Mouse (Mus musculus): ENCODE data around the gene Mecr. TPM values are rescaled to one million over a fixed set of nuclear protein-coding genes. Genes with fewer than 3 reads are reported as not detected.

Gene Mecr
- polyA plus RNA-seq, 1 experiment, result 17.9 TPM

DNA sequence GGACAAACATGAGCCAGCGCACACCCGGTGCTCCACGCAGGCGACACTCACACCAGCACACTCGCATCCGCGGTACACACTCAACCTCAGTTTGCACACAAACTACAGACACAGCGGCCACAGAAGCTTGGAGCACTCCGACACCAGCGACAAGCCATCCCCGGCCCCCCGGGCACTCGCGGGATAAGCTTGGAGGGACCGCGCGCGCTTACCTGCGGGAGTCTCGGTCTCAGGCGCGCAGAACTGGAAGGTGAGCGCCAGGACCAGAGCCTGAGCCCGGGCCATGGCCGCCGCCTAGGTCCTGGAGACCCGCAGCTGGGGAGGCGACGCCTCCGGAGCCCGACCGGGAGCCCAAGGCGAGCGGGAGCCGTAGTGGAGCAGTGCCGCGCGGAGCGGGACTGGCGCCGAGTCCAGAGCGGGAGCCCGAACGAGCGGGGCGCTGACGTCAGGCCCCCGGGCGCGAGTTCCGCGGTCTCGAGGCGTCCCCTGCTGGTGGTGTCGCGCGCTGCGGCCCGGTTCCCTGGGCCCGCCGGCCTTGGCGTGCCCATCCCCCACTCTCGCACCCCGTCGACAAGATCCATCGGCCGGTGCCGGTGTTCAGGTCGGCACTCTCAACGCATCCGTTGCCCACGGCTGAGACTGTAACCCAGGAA, 5.3 kb upstream of the Mecr start, which contains the start of gene Ptpru:
Gene Ptpru, minus strand, starts transcription at position 417 of the 653 bp plus-strand sequence.
- H3K4me1 ChIP-seq (ENCODE audit: control insufficient read depth, insufficient read depth, low read length), result peaks cover 3% of the 10 kb centered on the region
- H3K27ac ChIP-seq (ENCODE audit: insufficient read depth, low read length), result no peak within 1 kb of the TSS
- no peaks in the 10 kb centered on the region for H3K27me3 ChIP-seq (ENCODE audit: control insufficient read depth, insufficient read depth, low read length, poor library complexity, severe bottlenecking)

DNA sequence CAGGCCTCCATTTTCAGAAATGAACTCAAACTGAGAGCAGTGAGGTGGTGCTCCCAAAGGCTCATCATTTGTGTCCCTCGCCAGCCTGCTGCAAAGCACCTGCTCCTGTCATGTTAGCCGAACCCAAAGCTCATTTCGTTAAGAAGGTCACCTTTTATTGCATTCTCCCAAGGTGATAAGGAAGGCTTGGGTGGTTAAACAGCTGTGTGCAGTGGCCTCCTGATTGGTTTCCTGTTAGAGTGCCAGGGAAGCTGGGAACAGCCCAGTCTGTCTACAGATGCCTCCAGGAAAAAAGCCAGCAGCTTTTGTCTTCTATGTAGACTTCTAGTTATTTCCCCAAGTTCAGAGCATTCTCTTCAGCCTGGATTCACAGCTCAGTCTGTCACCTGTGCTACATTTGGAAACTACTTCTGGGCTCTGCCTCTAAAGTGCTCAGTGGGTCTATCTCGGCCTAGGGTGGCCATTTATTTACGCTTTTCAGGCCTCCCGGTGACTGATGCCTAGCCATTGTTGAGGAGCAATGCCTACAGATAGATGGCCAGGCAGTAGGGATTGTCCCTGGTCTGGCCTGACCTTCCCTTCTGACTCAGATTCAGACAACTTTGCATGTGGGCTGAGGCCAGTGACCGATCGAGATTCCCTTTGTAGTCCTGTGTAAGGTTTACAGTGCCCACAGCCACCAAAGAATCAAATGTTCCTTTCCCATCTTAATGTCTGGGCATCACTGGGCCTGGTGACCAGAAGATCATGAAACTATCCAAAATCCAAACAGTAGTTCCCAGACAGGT, 2.9 kb downstream of the Mecr start:
- Histone ChIP-seq H3K27me3 (ENCODE audit: control insufficient read depth, insufficient read depth, low read length, poor library complexity, severe bottlenecking) (no peaks in the 10 kb centered on the region), H3K4me1 (ENCODE audit: control insufficient read depth, insufficient read depth, low read length) (no peaks in the 10 kb centered on the region), H3K9me3 (replicated peaks; ENCODE audit: control insufficient read depth, insufficient read depth, low read length, poor library complexity, severe bottlenecking) (no peaks in the 10 kb centered on the region), H3K4me3 (ENCODE audit: low read depth, low read length) (no peak overlapping the region), H3K36me3 (ENCODE audit: control insufficient read depth, insufficient read depth, low read length, poor library complexity, severe bottlenecking) (0 out of 2 replicates have a peak, but pooled peaks cover 2% of the 10 kb centered on the region), H3K27ac (ENCODE audit: insufficient read depth, low read length) (no peak overlapping the region), H3K9ac (ENCODE audit: low read depth, poor library complexity, severe bottlenecking) (no peak overlapping the region)
- TF ChIP-seq EP300 (IDR thresholded peaks at IDR 0.05; ENCODE audit: insufficient read depth, low read depth, low read length) (no peak), CTCF (IDR thresholded peaks at IDR 0.05; ENCODE audit: low read depth, low read length) (no peak), POLR2A (IDR thresholded peaks at IDR 0.05; ENCODE audit: insufficient read depth, low read length) (no peak)

More for the DNA sequence above, 5.3 kb upstream of the Mecr start, which contains the start of gene Ptpru:
- no peaks in the 10 kb centered on the region for H3K36me3 ChIP-seq (ENCODE audit: control insufficient read depth, insufficient read depth, low read length, poor library complexity, severe bottlenecking)
- peak within 1 kb of the TSS; percentile 62 for H3K9ac ChIP-seq (ENCODE audit: low read depth, poor library complexity, severe bottlenecking)
- TF ChIP-seq EP300 (IDR thresholded peaks at IDR 0.05; ENCODE audit: insufficient read depth, low read depth, low read length) (peak; percentile 59; the same call in 1 of the 2 replicates), CTCF (IDR thresholded peaks at IDR 0.05; ENCODE audit: low read depth, low read length) (peak; percentile 76), POLR2A (IDR thresholded peaks at IDR 0.05; ENCODE audit: insufficient read depth, low read length) (no peak)
- peak within 1 kb of the TSS; percentile 59 for H3K4me3 ChIP-seq (ENCODE audit: low read depth, low read length)
- no peaks in the 10 kb centered on the region for H3K9me3 ChIP-seq (replicated peaks; ENCODE audit: control insufficient read depth, insufficient read depth, low read length, poor library complexity, severe bottlenecking)

DNA sequence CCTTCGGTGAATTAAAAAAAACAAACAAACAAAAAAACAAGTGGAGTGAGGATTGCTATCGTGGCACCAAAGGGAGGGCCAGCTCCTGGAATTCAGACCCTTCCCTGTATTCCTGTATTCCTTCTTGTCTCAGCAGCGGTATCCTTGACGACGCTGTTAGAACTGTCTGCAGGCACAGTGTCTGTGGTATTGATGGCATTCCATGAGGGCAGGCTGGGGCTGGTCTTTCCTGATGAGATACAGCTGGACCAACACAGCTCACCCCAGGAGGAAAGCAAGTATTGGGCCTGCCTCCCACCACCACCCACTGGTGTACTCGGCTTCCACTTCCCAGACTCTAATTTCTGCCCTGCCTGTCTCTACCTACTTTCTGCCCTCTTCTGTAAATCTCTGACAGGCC, 4.8 kb downstream of the Mecr start:
- no peak overlapping the region for H3K27ac ChIP-seq (ENCODE audit: insufficient read depth, low read length)
- no peaks in the 10 kb centered on the region for H3K4me1 ChIP-seq (ENCODE audit: control insufficient read depth, insufficient read depth, low read length)
- H3K27me3 ChIP-seq (ENCODE audit: control insufficient read depth, insufficient read depth, low read length, poor library complexity, severe bottlenecking), result no peaks in the 10 kb centered on the region
- no peak for TF ChIP-seq CTCF (IDR thresholded peaks at IDR 0.05; ENCODE audit: low read depth, low read length)
- TF ChIP-seq EP300 (IDR thresholded peaks at IDR 0.05; ENCODE audit: insufficient read depth, low read depth, low read length), result no peak
- no peak for TF ChIP-seq POLR2A (IDR thresholded peaks at IDR 0.05; ENCODE audit: insufficient read depth, low read length)
- H3K9me3 ChIP-seq (replicated peaks; ENCODE audit: control insufficient read depth, insufficient read depth, low read length, poor library complexity, severe bottlenecking), result no peaks in the 10 kb centered on the region
- no peak overlapping the region for H3K4me3 ChIP-seq (ENCODE audit: low read depth, low read length)
- 0 out of 2 replicates have a peak, but pooled peaks cover 2% of the 10 kb centered on the region for H3K36me3 ChIP-seq (ENCODE audit: control insufficient read depth, insufficient read depth, low read length, poor library complexity, severe bottlenecking)
- no peak overlapping the region for H3K9ac ChIP-seq (ENCODE audit: low read depth, poor library complexity, severe bottlenecking)

DNA sequence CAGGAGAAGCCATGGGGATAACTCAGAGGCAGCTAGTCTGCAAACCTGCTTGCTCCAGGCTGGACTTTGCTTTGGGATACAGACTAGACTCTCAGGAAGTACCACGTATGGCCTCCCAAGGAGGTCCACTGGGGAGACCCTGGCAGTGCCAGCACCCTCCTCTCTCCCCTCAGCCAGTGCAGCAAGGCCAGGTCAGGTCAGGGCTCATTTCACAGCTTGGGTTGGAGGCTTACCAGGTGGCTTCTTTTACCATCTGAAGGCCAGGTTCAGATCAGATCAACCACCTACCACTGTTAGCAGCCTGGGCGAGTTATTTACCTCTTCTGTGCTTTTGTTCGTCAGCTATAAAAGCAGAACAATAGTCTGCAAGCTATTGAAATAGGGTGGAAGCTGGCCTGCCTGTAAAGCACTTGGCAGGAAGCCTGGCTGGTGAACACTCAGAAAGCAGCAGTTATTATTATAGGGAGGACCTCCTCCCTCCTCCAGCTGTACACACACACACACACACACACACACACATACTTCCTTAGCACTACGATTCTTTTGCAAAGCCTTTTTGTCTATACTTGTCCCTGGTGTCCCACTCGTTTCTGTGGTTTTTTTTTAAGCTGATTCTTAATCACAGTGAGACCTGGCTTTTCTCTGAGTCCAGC, 6.8 kb downstream of the Mecr start:
- no peak overlapping the region for H3K27ac ChIP-seq (ENCODE audit: insufficient read depth, low read length)
- TF ChIP-seq POLR2A (IDR thresholded peaks at IDR 0.05; ENCODE audit: insufficient read depth, low read length), result no peak
- no peak for TF ChIP-seq CTCF (IDR thresholded peaks at IDR 0.05; ENCODE audit: low read depth, low read length)
- TF ChIP-seq EP300 (IDR thresholded peaks at IDR 0.05; ENCODE audit: insufficient read depth, low read depth, low read length), result no peak

GRCm38 (mm10) chr4:131854950-131855349, 11.7 kb downstream of the Mecr start:
- no peaks in the 10 kb centered on the region for H3K36me3 ChIP-seq (ENCODE audit: control insufficient read depth, insufficient read depth, low read length, poor library complexity, severe bottlenecking)
- no peak overlapping the region for H3K27ac ChIP-seq (ENCODE audit: insufficient read depth, low read length)
- no peaks in the 10 kb centered on the region for H3K9me3 ChIP-seq (replicated peaks; ENCODE audit: control insufficient read depth, insufficient read depth, low read length, poor library complexity, severe bottlenecking)
- H3K27me3 ChIP-seq (ENCODE audit: control insufficient read depth, insufficient read depth, low read length, poor library complexity, severe bottlenecking), result no peaks in the 10 kb centered on the region
- H3K4me1 ChIP-seq (ENCODE audit: control insufficient read depth, insufficient read depth, low read length), result no peaks in the 10 kb centered on the region
- H3K9ac ChIP-seq (ENCODE audit: low read depth, poor library complexity, severe bottlenecking), result no peak overlapping the region
- TF ChIP-seq CTCF (IDR thresholded peaks at IDR 0.05; ENCODE audit: low read depth, low read length), result no peak
- H3K4me3 ChIP-seq (ENCODE audit: low read depth, low read length), result no peak overlapping the region

More for the DNA sequence above, 6.8 kb downstream of the Mecr start:
- H3K4me1 ChIP-seq (ENCODE audit: control insufficient read depth, insufficient read depth, low read length), result no peaks in the 10 kb centered on the region
- no peak overlapping the region for H3K4me3 ChIP-seq (ENCODE audit: low read depth, low read length)
- 0 out of 2 replicates have a peak, but pooled peaks cover 2% of the 10 kb centered on the region for H3K36me3 ChIP-seq (ENCODE audit: control insufficient read depth, insufficient read depth, low read length, poor library complexity, severe bottlenecking)
- H3K9ac ChIP-seq (ENCODE audit: low read depth, poor library complexity, severe bottlenecking), result no peak overlapping the region
- no peaks in the 10 kb centered on the region for H3K9me3 ChIP-seq (replicated peaks; ENCODE audit: control insufficient read depth, insufficient read depth, low read length, poor library complexity, severe bottlenecking)
- H3K27me3 ChIP-seq (ENCODE audit: control insufficient read depth, insufficient read depth, low read length, poor library complexity, severe bottlenecking), result no peaks in the 10 kb centered on the region

Measured in ES-Bruce4 (cell line).